Mouse (Mus musculus): ENCODE measurements at regions not wholly inside any gene's neighbourhood (a gene's known extent, or its start where the extent isn't known, plus 50 kb on each side); places are given as distances from the start of the nearest gene placed in this dataset.

DNA sequence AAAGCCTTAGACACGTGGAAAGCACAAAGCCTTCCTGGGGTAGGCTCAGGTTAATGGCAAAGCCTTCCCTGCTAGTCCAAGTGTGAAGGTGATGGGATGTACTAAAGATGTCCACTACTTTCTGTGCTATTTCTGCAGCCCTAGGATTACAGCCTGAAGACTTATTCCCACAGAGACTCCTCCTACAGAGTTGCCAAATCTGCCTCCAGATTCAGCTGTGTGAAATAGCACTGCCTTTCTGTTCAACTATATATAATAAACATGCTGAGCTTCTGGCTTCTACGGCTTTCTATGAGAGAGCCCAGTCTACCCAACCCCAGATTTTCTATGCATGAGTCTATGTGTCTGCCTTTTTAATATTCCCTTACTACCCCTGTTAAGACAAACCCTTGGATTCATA is 405.3 kb upstream of the Clint1 start:
- no peak for TF ChIP-seq POLR2A (IDR thresholded peaks at IDR 0.05; ENCODE audit: borderline replicate concordance, extremely low read depth, low read depth, low read length)
- TF ChIP-seq CTCF (IDR thresholded peaks at IDR 0.05; ENCODE audit: insufficient read depth, low read length) = no peak
- no peak overlapping the region for H3K4me3 ChIP-seq (replicated peaks; ENCODE audit: extremely low read depth, low read depth, low read length)
- WGBS = 63% methylated on average over 2 of the region's 2 CpGs
- no peaks in the 10 kb centered on the region for H3K4me1 ChIP-seq (ENCODE audit: control insufficient read depth, insufficient read depth, low read length)
- DNase-seq = no peak

DNA sequence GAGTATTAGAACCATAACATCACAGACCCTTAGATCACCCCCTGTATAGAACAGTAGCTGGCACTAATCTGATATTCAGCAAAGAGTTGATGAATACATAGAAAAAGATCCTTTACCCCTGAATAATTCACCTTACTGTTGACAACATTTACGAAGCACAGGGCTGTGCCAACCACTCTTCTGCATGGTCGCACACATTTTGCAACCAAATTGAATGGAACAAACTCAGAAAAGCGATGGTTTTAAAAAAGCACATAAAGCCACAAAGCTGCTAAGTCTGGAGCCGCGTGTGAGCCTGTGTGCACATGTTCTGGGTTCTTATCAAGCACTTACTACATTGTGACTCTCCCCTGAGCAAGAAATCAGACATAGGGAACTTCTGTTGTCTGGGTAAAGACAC is 397.6 kb upstream of the Clint1 start:
- WGBS = 85% methylated on average over 5 of the region's 5 CpGs
- H3K4me3 ChIP-seq (replicated peaks; ENCODE audit: extremely low read depth, low read depth, low read length) = no peak overlapping the region
- DNase-seq = no peak
- no peaks in the 10 kb centered on the region for H3K4me1 ChIP-seq (ENCODE audit: control insufficient read depth, insufficient read depth, low read length)
- TF ChIP-seq CTCF (IDR thresholded peaks at IDR 0.05; ENCODE audit: insufficient read depth, low read length) (no peak), POLR2A (IDR thresholded peaks at IDR 0.05; ENCODE audit: borderline replicate concordance, extremely low read depth, low read depth, low read length) (no peak)

DNA sequence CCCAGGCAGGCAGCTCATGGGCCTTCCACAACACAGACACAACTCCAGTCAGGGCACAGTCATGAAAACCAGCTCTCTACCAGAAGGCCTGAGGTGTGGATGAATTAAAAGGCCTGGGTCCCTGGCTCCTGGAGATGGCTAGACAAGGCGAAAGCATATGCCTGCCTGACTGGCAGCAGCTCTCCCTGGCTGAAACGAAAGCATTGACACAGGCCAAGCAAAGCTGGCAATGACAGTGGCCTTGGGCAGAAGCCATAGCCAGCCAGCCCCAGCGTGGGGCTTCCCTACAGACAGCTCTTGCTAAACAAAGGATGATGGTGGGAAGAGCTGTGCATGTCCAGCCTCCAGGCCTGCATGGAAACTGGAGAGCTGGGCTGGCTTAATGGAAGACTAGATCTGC is 396.9 kb upstream of the Clint1 start:
- WGBS = 67% methylated on average over 3 of the region's 3 CpGs
- no peak overlapping the region for H3K4me3 ChIP-seq (replicated peaks; ENCODE audit: extremely low read depth, low read depth, low read length)
- H3K4me1 ChIP-seq (ENCODE audit: control insufficient read depth, insufficient read depth, low read length) = no peaks in the 10 kb centered on the region
- TF ChIP-seq POLR2A (IDR thresholded peaks at IDR 0.05; ENCODE audit: borderline replicate concordance, extremely low read depth, low read depth, low read length) = no peak
- no peak for TF ChIP-seq CTCF (IDR thresholded peaks at IDR 0.05; ENCODE audit: insufficient read depth, low read length)
- DNase-seq = no peak

DNA sequence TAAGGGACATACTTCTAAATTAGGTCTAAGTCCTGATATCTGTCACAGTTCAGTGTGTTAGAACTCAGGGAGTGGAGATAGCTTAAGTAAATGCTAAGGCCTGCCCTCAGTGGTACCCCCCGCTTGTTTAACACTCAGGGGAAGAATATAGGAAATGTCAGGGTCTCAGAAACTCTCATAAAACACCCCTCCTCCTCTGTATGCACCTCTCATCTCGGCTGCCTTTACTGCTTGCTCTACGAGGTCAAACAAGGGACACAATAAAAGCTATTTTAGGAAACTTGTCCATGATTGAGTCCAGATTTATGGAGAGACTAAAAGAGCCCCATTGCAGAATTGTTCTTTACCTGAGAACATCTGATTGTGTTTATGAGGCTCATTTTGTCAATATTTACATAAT is 395.1 kb upstream of the Clint1 start:
- H3K4me3 ChIP-seq (replicated peaks; ENCODE audit: extremely low read depth, low read depth, low read length) = no peak overlapping the region
- TF ChIP-seq POLR2A (IDR thresholded peaks at IDR 0.05; ENCODE audit: borderline replicate concordance, extremely low read depth, low read depth, low read length) (no peak), CTCF (IDR thresholded peaks at IDR 0.05; ENCODE audit: insufficient read depth, low read length) (no peak)
- no peak for DNase-seq
- 54% methylated on average over 3 of the region's 3 CpGs for WGBS
- H3K4me1 ChIP-seq (ENCODE audit: control insufficient read depth, insufficient read depth, low read length) = no peaks in the 10 kb centered on the region

DNA sequence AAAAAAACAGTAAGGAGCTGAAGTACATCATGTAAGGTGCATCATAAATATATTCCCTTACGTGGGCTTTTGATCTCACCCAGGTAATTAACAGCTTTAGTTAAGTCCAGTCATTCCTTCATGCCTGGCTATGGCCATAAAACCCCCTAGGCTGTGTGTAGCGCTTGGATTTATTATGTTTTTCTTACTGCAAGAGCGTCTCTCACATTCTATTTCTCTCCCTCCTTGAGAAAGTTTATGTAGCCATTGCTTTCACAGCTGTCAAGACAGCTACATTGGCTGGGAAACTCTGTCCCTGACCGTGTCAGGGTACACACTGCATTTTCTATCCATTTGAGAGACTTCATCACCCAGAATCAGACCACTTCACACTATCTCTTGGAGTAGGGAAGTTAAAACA is 394.3 kb upstream of the Clint1 start:
- no peaks in the 10 kb centered on the region for H3K4me1 ChIP-seq (ENCODE audit: control insufficient read depth, insufficient read depth, low read length)
- H3K4me3 ChIP-seq (replicated peaks; ENCODE audit: extremely low read depth, low read depth, low read length) = no peak overlapping the region
- no peak for TF ChIP-seq POLR2A (IDR thresholded peaks at IDR 0.05; ENCODE audit: borderline replicate concordance, extremely low read depth, low read depth, low read length)
- no peak for TF ChIP-seq CTCF (IDR thresholded peaks at IDR 0.05; ENCODE audit: insufficient read depth, low read length)
- 79% methylated on average over 4 of the region's 4 CpGs for WGBS
- no peak for DNase-seq

DNA sequence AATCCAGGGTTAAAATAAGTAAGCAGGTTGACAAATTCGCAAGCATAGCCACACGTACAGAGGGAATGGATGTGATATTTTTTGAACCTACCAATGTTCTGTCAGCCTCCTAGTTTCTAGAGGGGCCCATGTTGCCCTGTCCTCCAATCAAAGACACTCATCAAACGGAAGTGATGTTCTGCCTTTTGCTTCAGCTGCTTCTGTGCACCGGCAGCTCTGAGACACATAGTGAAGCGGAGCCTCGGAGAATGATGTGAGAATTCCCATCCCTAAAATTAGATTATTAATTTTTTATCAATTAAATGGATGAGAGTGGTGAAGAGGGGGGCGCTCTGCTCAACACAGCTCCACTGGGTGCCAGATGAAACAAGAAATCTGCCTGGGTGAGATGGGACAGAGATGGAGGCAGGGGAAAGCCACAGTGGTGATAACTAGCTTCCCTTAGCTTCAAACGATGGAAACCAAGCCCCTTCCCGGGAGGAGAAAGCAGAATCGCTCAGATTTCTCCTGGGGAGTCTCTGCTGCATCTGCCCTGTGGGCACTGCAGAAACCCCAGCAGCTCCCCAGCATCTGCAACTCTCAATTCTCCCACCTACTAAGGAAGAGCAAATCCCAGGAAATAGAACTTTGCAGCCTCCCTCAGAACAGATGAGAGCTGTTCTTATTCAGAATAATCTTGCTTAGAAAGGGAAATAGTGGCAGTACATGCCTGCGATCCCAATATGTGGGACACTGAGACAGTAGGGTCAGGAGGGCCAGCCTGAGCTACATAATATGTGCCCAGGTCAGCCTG is 391.7 kb upstream of the Clint1 start:
- WGBS = 84% methylated on average over 11 of the region's 11 CpGs
- TF ChIP-seq POLR2A (IDR thresholded peaks at IDR 0.05; ENCODE audit: borderline replicate concordance, extremely low read depth, low read depth, low read length) = no peak
- no peak for TF ChIP-seq CTCF (IDR thresholded peaks at IDR 0.05; ENCODE audit: insufficient read depth, low read length)
- no peaks in the 10 kb centered on the region for H3K4me1 ChIP-seq (ENCODE audit: control insufficient read depth, insufficient read depth, low read length)
- no peak for DNase-seq
- H3K4me3 ChIP-seq (replicated peaks; ENCODE audit: extremely low read depth, low read depth, low read length) = no peak overlapping the region

DNA sequence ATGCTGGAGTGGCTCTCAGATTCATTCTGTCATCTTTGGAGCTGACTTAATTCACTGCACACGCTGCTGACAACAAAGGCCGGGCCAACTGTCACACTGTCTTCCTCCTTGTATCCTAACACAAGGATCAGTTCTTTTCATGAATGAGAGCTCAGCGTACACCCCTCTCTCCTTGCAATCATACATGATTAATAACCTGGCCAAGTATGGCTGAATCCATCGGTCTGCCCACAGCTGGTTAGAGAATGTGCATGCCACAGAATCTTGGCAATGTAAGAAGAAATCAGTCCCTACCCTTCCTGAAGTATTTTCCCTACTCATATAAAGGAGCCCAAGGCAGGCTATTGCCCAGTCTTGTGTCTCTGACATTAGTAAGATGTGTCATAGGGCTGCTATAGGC is 387.4 kb upstream of the Clint1 start:
- DNase-seq = no peak
- Histone ChIP-seq H3K4me3 (replicated peaks; ENCODE audit: extremely low read depth, low read depth, low read length) (no peak overlapping the region), H3K4me1 (ENCODE audit: control insufficient read depth, insufficient read depth, low read length) (no peaks in the 10 kb centered on the region)
- TF ChIP-seq CTCF (IDR thresholded peaks at IDR 0.05; ENCODE audit: insufficient read depth, low read length) (no peak), POLR2A (IDR thresholded peaks at IDR 0.05; ENCODE audit: borderline replicate concordance, extremely low read depth, low read depth, low read length) (no peak)
- WGBS = 72% methylated on average over 4 of the region's 4 CpGs

DNA sequence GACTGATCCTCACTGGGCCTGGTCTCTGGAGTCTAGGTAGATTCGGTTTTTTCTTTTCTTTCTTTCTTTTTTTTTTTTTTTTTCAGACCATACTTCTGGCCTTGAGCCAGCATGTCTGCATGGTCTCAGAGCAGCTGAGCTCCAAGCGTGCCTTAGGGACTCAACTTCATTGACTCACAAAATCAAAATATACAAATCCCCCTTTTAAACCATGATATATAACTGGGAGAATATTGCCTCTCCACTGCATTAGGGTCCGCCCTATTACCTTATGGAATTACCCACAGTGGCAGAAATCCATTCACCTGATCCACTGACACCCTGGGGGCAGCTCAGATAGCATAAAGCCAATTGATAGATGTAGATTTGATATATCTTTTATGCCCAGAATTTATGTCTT is 385.5 kb upstream of the Clint1 start:
- TF ChIP-seq POLR2A (IDR thresholded peaks at IDR 0.05; ENCODE audit: borderline replicate concordance, extremely low read depth, low read depth, low read length) = no peak
- TF ChIP-seq CTCF (IDR thresholded peaks at IDR 0.05; ENCODE audit: insufficient read depth, low read length) = no peak
- no peaks in the 10 kb centered on the region for H3K4me1 ChIP-seq (ENCODE audit: control insufficient read depth, insufficient read depth, low read length)
- WGBS = 70% methylated on average over 3 of the region's 3 CpGs
- no peak for DNase-seq
- no peak overlapping the region for H3K4me3 ChIP-seq (replicated peaks; ENCODE audit: extremely low read depth, low read depth, low read length)

DNA sequence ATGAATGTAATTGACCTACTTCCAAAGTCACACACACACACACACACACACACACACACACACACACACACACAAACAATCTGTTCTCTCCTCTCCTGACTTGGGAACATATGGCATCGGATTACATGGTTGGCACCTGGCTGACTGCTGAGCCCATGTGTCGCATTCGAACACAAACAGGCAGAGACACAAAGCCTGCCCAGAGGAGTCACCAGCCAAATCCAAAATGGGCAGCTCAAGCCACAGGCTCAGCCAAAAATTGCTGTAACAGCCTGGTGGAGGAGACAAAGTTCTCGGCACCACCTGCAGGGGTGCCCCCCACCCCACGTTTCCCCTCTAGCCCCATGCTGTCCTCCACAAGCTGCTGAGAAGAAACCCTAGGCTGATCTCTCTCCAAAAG is 379.7 kb upstream of the Clint1 start:
- H3K4me3 ChIP-seq (replicated peaks; ENCODE audit: extremely low read depth, low read depth, low read length) = no peak overlapping the region
- 58% methylated on average over 5 of the region's 5 CpGs for WGBS
- no peaks in the 10 kb centered on the region for H3K4me1 ChIP-seq (ENCODE audit: control insufficient read depth, insufficient read depth, low read length)
- DNase-seq = no peak
- no peak for TF ChIP-seq CTCF (IDR thresholded peaks at IDR 0.05; ENCODE audit: insufficient read depth, low read length)
- no peak for TF ChIP-seq POLR2A (IDR thresholded peaks at IDR 0.05; ENCODE audit: borderline replicate concordance, extremely low read depth, low read depth, low read length)

DNA sequence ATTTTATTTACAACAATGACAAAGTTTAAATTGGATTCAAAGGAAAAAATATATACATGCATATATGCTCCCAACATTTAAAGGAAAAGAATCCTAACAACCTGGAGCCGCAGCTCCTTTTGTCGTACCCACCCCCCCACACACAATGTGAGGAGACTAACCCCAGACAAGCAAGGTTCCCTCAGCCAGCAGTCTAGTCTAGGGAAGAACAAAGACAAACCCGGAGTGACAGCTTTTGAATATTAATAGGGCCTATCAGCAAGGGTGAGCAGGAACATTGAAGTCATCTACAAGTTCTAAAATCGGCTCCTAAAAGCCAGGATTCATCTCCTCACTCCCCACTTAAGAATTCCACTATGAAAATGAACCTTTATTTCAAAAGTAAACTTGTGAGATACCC is 374.9 kb upstream of the Clint1 start:
- TF ChIP-seq POLR2A (IDR thresholded peaks at IDR 0.05; ENCODE audit: borderline replicate concordance, extremely low read depth, low read depth, low read length) = no peak
- no peak for TF ChIP-seq CTCF (IDR thresholded peaks at IDR 0.05; ENCODE audit: insufficient read depth, low read length)
- no peaks in the 10 kb centered on the region for H3K4me1 ChIP-seq (ENCODE audit: control insufficient read depth, insufficient read depth, low read length)
- H3K4me3 ChIP-seq (replicated peaks; ENCODE audit: extremely low read depth, low read depth, low read length) = no peak overlapping the region
- no peak for DNase-seq
- WGBS = 66% methylated on average over 4 of the region's 4 CpGs

All from lung, adult 2 months (tissue).